Mouse (Mus musculus): ENCODE measurements around the gene Eci2. TPM values are rescaled to one million over a fixed set of nuclear protein-coding genes. Genes with fewer than 3 reads are reported as not detected.

The Eci2 gene
- total and polyA plus RNA-seq, 3 experiments = 7.2 to 99.4 (median 64.4) TPM

DNA sequence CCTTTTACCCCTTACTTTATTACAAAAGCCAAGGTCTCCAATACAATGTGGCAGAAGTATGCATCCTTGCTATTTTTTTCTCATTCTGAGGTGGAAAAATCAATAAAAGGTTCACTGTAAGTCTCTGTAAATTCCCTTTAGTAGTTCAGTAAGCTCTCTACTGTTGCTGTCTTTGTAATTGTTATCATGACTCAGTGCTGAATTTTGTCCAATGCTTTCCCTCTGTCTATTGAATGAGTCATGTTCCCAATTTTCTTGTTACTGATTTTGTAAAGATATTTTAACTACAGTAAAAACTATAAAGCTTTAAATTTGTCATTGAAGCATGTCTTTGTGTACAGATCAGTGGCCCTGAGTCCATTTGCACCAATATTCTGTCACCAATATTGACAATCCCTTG, 84.5 kb downstream of the Eci2 start:
- no peak overlapping the region for H3K4me3 ChIP-seq (ENCODE audit: low read depth, low read length)
- no peaks in the 10 kb centered on the region for H3K9me3 ChIP-seq (replicated peaks)
- ATAC-seq (ENCODE audit: extremely low read depth, insufficient number of reproducible peaks, low FRiP score, poor library complexity, severe bottlenecking) (no peak), DNase-seq (ENCODE audit: low spot score) (no peak)
- H3K27me3 ChIP-seq (ENCODE audit: insufficient read depth, low read length) = peaks cover 7% of the 10 kb centered on the region; the same call in 1 of the 2 replicates
- no peaks in the 10 kb centered on the region for H3K4me1 ChIP-seq (ENCODE audit: insufficient read depth, low read depth, low read length)
- no peak for TF ChIP-seq CTCF (IDR thresholded peaks at IDR 0.05; ENCODE audit: low read depth, low read length)
- TF ChIP-seq POLR2AphosphoS5 (IDR thresholded peaks at IDR 0.05; ENCODE audit: insufficient replicate concordance, low read depth, low read length) = no peak
- H3K36me3 ChIP-seq (replicated peaks) = no peaks in the 10 kb centered on the region

GRCm38 (mm10) chr13:34934931-34935644, 91.8 kb downstream of the Eci2 start:
- H3K36me3 ChIP-seq (replicated peaks) = no peaks in the 10 kb centered on the region
- no peak for ATAC-seq (ENCODE audit: extremely low read depth, insufficient number of reproducible peaks, low FRiP score, poor library complexity, severe bottlenecking)
- no peak overlapping the region for H3K4me3 ChIP-seq (ENCODE audit: low read depth, low read length)
- no peaks in the 10 kb centered on the region for H3K4me1 ChIP-seq (ENCODE audit: insufficient read depth, low read depth, low read length)
- no peaks in the 10 kb centered on the region for H3K9me3 ChIP-seq (replicated peaks)
- no peak for DNase-seq (ENCODE audit: low spot score)
- peaks cover 12% of the 10 kb centered on the region for H3K27me3 ChIP-seq (ENCODE audit: insufficient read depth, low read length)
- TF ChIP-seq TAL1 (conservative IDR thresholded peaks at IDR 0.05; ENCODE audit: low read depth, low read length) (no peak), GATA1 (IDR thresholded peaks at IDR 0.05; ENCODE audit: borderline replicate concordance, low read length) (no peak), GATA2 (IDR thresholded peaks at IDR 0.05; ENCODE audit: borderline replicate concordance, low read depth, low read length) (no peak), POLR2AphosphoS5 (IDR thresholded peaks at IDR 0.05; ENCODE audit: insufficient replicate concordance, low read depth, low read length) (no peak), CTCF (IDR thresholded peaks at IDR 0.05; ENCODE audit: low read depth, low read length) (no peak)

Other genes with a start within 250 kb of the Eci2 start
- 133 and 144 TPM in 2 replicates for gene Prpf4b, start 151.8 kb downstream of the Eci2 start, total RNA-seq (2014; fragmentation: Nextera tagmentation)
- 108 and 136 TPM in 2 replicates for gene Prpf4b, start 151.8 kb downstream of the Eci2 start, total RNA-seq (2017)
- 23.7 and 36.0 TPM in 2 replicates for gene Prpf4b, start 151.8 kb downstream of the Eci2 start, polyA plus RNA-seq (2012)
- not detected in 2 replicates for gene Fam217a, start 102.8 kb downstream of the Eci2 start, total RNA-seq (2014; fragmentation: Nextera tagmentation)
- gene Fam217a, start 102.8 kb downstream of the Eci2 start, total RNA-seq (2017) = 0.05 TPM in 1 of 2 replicates, not detected in the other
- not detected in 2 replicates for gene Fam217a, start 102.8 kb downstream of the Eci2 start, polyA plus RNA-seq (2012)
- gene 4933417A18Rik, start 102.7 kb downstream of the Eci2 start, total RNA-seq (2014; fragmentation: Nextera tagmentation) = not detected in 2 replicates
- not detected in 2 replicates for gene 4933417A18Rik, start 102.7 kb downstream of the Eci2 start, total RNA-seq (2017)
- gene 4933417A18Rik, start 102.7 kb downstream of the Eci2 start, polyA plus RNA-seq (2012) = not detected in 2 replicates
- not detected in 2 replicates for gene Eci3, start 63.3 kb downstream of the Eci2 start, total RNA-seq (2014; fragmentation: Nextera tagmentation)
- gene Eci3, start 63.3 kb downstream of the Eci2 start, total RNA-seq (2017) = not detected in 2 replicates
- not detected in 2 replicates for gene Eci3, start 63.3 kb downstream of the Eci2 start, polyA plus RNA-seq (2012)